Mouse (Mus musculus): ENCODE data around the gene Serpini2.

DNA sequence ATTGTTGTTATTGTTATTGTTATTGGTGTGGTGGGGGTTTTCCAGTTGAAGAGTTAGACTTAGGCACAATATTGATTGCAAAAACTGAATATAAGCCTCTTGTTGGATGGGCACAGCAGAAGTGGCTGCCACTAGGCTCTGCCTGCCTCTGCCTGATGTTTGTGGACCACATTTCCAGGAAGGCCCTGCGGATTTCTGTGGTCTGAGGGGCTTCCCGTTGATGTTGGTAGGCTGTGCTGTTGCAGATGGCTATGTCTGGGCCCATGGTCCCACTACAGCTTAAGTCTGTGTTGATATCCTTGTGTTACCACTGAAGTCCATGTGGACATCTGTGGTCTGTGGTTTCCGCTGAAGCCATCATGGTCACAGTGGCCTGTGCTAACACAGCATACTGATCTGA is 50.2 kb downstream of the Serpini2 start:
- TF ChIP-seq CTCF (IDR thresholded peaks at IDR 0.05) (no peak), POLR2A (IDR thresholded peaks at IDR 0.05; ENCODE audit: insufficient read depth, low read depth, low read length) (no peak), EP300 (IDR thresholded peaks at IDR 0.05; ENCODE audit: insufficient read depth, low read depth, low read length) (no peak)

Measured in heart, adult 2 months (tissue).